Mouse (Mus musculus) lung, adult 2 months (tissue): ENCODE measurements around the gene Rasa2. TPM values are rescaled to one million over a fixed set of nuclear protein-coding genes. Genes with fewer than 3 reads are reported as not detected.

Source experiments
- DNase-seq: peaks from one replicate; pipeline ENCODE4 v3.0.0; 2022
- H3K4me1 ChIP-seq: fragments of 200-500 bp; 2 replicates; pipeline ENCODE4 v1.6.1; 2011; ENCODE audit warnings: low read length; ENCODE audit not compliant: control insufficient read depth, insufficient read depth
- H3K4me3 ChIP-seq: fragments of 200-500 bp; replicated peaks from 2 replicates; pipeline ENCODE3; 2011; ENCODE audit warnings: low read depth, mild to moderate bottlenecking, control low read depth, low read length; ENCODE audit errors: extremely low read depth
- CTCF ChIP-seq: fragments of 200-500 bp; IDR thresholded peaks from 2 replicates; pipeline ENCODE4 v1.5.1; 2011; ENCODE audit warnings: mild to moderate bottlenecking, low read length, control low read depth; ENCODE audit not compliant: insufficient read depth
- POLR2A ChIP-seq: fragments of 200-500 bp; IDR thresholded peaks from 2 replicates; pipeline ENCODE4 v1.6.1; 2011; ENCODE audit warnings: low read depth, mild to moderate bottlenecking, control low read depth, low read length, borderline replicate concordance; ENCODE audit errors: extremely low read depth
- WGBS: fragments of 180-500 bp; shearing (Covaris S2); methylation state at CpG from one replicate; pipeline ENCODE4 v1.1.7; 2018; 5-methylcytosine and 5-hydroxymethylcytosine counted together
- polyA plus RNA-seq: library from polyadenylated mRNA; depleted of rRNA; stranded (reverse); fragments of >200 nt; gene quantifications from 2 replicates; pipeline ENCODE4 v1.2.3, GENCODE M21; 2012; rRNA removed

Gene Rasa2
- polyA plus RNA-seq, 1 experiment = 2.3 TPM

- DNase-seq = no peak
- Histone ChIP-seq H3K4me1 (no peaks in the 10 kb centered on the region), H3K4me3 (no peak overlapping the region)
- TF ChIP-seq CTCF (no peak), POLR2A (no peak)
- WGBS = 67% methylated on average over 5 of the region's 5 CpGs
Observed at GRCm38 (mm10) chr9:96514278-96514677, 117.1 kb downstream of the Rasa2 start.

GRCm38 (mm10) chr9:96506011-96506498 is 125.4 kb downstream of the Rasa2 start:
- no peak overlapping the region for H3K4me3 ChIP-seq
- no peak for DNase-seq
- TF ChIP-seq POLR2A = no peak
- no peak for TF ChIP-seq CTCF
- WGBS = 22% methylated on average over 10 of the region's 10 CpGs
- no peaks in the 10 kb centered on the region for H3K4me1 ChIP-seq

DNA sequence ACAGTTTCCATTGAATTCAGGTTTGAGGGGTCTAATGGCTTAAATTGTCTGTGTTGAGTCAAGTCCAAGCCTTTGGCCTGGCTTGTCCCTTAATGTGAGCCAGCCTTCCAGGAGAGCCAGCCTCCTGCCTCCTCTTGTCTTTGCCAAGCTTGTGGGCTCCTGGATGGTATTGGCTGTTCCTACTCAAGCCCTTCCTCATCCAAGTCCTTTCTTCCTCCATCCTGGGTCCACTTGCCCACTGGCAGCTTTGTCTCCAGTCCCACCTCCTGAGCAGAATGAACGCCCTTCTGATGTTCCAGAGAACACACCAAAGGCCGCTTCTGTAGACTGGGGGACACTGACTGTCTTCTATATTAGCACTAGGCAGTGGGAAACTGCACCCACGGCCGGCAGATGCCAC is 126.3 kb downstream of the Rasa2 start:
- TF ChIP-seq CTCF (no peak), POLR2A (no peak)
- no peak for DNase-seq
- Histone ChIP-seq H3K4me1 (no peaks in the 10 kb centered on the region), H3K4me3 (no peak overlapping the region)
- 94% methylated on average over 4 of the region's 4 CpGs for WGBS

DNA sequence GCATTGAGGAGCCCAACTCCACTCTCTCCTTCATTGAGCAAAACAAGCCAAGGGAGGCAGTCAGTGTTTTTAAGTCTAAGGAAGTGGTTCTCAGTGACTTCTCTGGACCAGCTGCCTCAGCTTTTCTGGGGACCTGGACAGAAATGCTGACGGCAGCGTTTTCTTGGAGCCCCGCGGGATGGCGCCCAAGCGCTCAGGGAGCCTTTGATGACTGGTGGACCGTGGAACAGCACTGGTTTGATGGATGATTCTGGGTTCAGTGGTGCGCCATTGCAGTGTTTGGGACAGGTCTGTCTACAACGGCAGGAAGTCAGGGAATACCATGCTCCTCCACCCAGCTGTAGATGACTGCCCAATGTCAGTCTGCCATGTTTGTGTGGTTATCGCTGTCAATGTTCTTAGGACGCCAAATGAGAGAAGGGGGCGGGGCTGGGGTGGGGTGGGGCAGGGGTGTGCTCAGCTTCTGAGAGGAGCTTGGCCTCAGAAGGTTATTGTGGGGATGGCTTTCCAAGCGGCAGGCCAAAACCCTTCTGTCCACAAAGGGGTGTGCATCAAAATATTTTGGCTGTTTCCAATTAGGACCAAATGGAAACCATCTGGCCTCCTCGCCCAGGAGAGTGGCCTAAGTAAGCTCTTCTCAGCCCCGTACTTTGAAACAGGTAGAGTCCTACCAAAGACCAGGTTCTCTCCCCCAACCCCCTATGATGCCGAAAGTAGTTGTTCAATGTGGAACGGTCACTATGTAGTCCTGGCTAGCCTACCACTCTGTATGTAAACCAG is 127.1 kb downstream of the Rasa2 start:
- no peak for TF ChIP-seq CTCF
- no peak for TF ChIP-seq POLR2A
- H3K4me1 ChIP-seq = no peaks in the 10 kb centered on the region
- 83% methylated on average over 17 of the region's 17 CpGs for WGBS
- H3K4me3 ChIP-seq = no peak overlapping the region
- no peak for DNase-seq

- TF ChIP-seq POLR2A = no peak
- TF ChIP-seq CTCF = no peak
- H3K4me3 ChIP-seq = no peak overlapping the region
- no peak for DNase-seq
- WGBS = 65% methylated on average over 6 of the region's 6 CpGs
- H3K4me1 ChIP-seq = no peaks in the 10 kb centered on the region
Observed at GRCm38 (mm10) chr9:96502856-96503610, 128.4 kb downstream of the Rasa2 start.

- Histone ChIP-seq H3K4me1 (no peaks in the 10 kb centered on the region), H3K4me3 (no peak overlapping the region)
- 57% methylated on average over 7 of the region's 7 CpGs for WGBS
- DNase-seq = no peak
- TF ChIP-seq POLR2A = no peak
- TF ChIP-seq CTCF = no peak
Observed at GRCm38 (mm10) chr9:96501217-96501616, 130.2 kb downstream of the Rasa2 start.

DNA sequence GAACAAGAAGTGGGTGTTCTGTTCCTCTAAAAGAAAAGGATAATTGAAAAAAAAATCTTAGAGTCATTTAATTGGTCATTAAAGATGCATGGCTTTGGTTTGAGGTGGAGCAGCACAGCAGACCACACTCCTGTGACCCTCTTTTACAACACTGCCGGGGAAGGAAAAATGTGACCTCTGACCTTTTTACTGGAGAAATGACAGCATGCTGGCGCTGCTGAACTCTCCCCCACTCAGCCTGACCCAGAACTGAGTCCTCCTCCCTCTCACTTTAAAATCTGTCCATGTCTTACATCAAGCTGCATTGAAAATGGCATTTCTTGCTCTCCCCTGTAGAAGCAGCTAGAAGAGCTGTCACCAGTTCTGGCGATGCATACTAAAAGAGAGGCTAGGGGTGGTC is 138.2 kb downstream of the Rasa2 start:
- Histone ChIP-seq H3K4me3 (no peak overlapping the region), H3K4me1 (no peaks in the 10 kb centered on the region)
- WGBS = 49% methylated on average over 3 of the region's 3 CpGs
- DNase-seq = no peak
- no peak for TF ChIP-seq CTCF
- TF ChIP-seq POLR2A = no peak

DNA sequence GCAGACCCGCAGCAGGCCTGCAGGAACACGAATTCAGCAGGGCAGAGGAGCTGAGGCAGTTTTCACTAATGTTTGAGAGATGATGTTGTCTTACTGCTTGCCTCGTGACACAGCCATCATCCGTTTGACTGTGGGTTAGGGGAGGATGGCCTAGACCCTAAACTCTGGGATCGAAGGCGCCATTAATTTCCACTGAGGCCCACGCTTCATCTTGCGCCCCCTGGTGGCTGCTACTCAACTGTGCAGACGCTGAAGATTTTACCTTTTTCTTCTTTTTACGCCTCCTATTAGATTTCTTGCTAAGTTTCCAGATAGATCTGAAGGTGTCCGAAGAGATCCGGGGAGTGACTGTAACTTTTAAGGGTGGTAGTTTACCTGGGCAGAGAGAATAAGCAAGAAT is 139.6 kb downstream of the Rasa2 start:
- DNase-seq = peak; percentile 34
- H3K4me3 ChIP-seq = no peak overlapping the region
- TF ChIP-seq POLR2A = no peak
- TF ChIP-seq CTCF = peak; percentile 79
- no peaks in the 10 kb centered on the region for H3K4me1 ChIP-seq
- 35% methylated on average over 12 of the region's 12 CpGs for WGBS

Other genes starting within 250 kb of the Rasa2 start
- 183 and 200 TPM in 2 replicates for gene Rnf7, start 152.9 kb downstream of the Rasa2 start, polyA plus RNA-seq
- 2.2 and 2.8 TPM in 2 replicates for gene Gm28729, start 106.4 kb downstream of the Rasa2 start, polyA plus RNA-seq
- 15.0 and 16.1 TPM in 2 replicates for gene Zbtb38, start 121.2 kb upstream of the Rasa2 start, polyA plus RNA-seq